Mouse (Mus musculus): ENCODE measurements at regions not wholly inside any gene's neighbourhood (a gene's known extent, or its start where the extent isn't known, plus 50 kb on each side); places are given as distances from the start of the nearest gene placed in this dataset.

- no peak overlapping the region for H3K27ac ChIP-seq (replicated peaks)
- no peaks in the 10 kb centered on the region for H3K36me3 ChIP-seq
- WGBS = 80% methylated on average over 4 of the region's 4 CpGs
- no peaks in the 10 kb centered on the region for H3K9me3 ChIP-seq
- no peak overlapping the region for H3K9ac ChIP-seq (replicated peaks)
- no peaks in the 10 kb centered on the region for H3K27me3 ChIP-seq
- ATAC-seq (replicated peaks) = no peak
- H3K4me2 ChIP-seq (replicated peaks) = no peak overlapping the region
- no peak overlapping the region for H3K4me3 ChIP-seq
- no peaks in the 10 kb centered on the region for H3K4me1 ChIP-seq
Observed at GRCm38 (mm10) chr5:41563441-41563840, 144.5 kb downstream of the Rab28 start.

DNA sequence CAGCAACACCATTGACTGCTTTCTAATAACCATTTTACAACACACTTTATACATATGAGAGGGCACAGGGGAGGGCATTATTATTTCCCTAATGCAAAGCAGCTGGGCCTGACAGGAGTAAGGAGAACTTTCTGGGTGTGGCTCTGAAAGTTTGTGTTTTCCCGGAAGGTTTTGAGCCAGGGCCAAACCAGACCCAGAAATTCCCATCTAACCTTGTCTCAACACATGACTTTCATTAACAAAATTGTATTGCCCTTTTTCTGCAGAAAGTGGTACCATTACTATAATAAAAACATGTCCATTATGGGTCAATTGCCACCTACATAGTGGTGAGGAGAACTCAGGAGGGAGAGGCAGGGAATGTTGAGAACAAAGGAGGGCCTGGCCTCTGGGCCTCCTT, 145.7 kb downstream of the Rab28 start:
- no peaks in the 10 kb centered on the region for H3K27me3 ChIP-seq
- no peak overlapping the region for H3K27ac ChIP-seq (replicated peaks)
- H3K4me2 ChIP-seq (replicated peaks) = no peak overlapping the region
- H3K9ac ChIP-seq (replicated peaks) = no peak overlapping the region
- WGBS = 86% methylated on average over 1 of the region's 1 CpGs
- no peaks in the 10 kb centered on the region for H3K4me1 ChIP-seq
- H3K36me3 ChIP-seq = no peaks in the 10 kb centered on the region
- H3K4me3 ChIP-seq = no peak overlapping the region
- ATAC-seq (replicated peaks) = no peak
- H3K9me3 ChIP-seq = no peaks in the 10 kb centered on the region

DNA sequence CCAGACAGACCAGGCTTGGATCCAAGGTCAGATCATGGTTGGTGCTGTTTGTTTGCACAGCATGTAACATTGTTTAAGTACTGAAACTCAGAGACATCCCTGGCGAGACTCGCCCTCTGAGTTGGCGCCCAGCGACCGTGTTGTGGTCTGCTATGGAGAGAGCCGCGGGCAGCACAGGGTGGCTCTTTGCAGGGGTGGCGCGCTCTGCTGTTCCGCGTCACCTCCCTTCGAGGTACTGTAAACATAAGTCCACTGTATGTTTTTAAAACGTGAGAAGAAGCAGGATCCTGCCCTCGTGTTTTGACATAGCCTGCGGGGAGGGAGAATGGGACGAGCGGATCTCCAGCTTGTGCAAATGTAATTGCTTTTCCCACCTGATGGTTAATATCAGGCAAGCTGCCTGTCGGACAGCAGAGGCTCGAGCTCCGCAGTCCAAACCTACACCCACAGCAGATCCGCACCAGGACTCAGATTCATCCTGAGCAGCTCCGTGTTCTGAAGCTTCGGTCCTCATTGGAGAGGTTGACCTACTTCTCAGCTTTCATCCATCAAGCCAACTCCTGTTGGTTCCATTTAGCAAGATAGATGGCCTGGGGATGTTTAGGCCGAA, 151.2 kb downstream of the Rab28 start:
- Histone ChIP-seq H3K27ac (replicated peaks) (no peak overlapping the region), H3K4me3 (0 out of 2 replicates have a peak overlapping the region, but pooled peaks have one; percentile 8), H3K9me3 (no peaks in the 10 kb centered on the region), H3K9ac (replicated peaks) (no peak overlapping the region), H3K4me1 (0 out of 2 replicates have a peak, but pooled peaks cover 6% of the 10 kb centered on the region), H3K4me2 (replicated peaks) (peak overlapping the region; percentile 31; the same call in 1 of the 2 replicates), H3K27me3 (no peaks in the 10 kb centered on the region), H3K36me3 (no peaks in the 10 kb centered on the region)
- ATAC-seq (replicated peaks) = no peak
- WGBS = 52% methylated on average over 24 of the region's 24 CpGs

DNA sequence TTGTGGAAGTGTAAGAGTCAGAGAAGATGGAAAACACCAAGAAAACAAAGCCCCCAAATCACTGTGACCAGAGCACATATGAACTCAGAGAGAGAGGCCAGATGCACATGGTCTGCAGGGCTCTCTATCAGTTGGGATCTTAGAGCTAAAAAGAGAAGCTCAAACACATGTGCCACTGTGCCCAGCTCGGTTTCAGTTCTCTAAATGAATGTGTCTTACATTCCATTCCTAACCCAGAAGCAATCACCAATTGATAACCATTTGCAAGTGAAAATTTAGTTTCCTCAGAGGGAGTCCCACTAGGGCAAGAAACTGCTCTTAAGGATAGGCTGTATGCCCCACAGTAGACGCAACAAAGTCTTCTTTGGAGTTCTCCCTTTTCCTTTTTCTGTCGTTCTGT, 153.6 kb downstream of the Rab28 start:
- H3K4me1 ChIP-seq = 0 out of 2 replicates have a peak, but pooled peaks cover 6% of the 10 kb centered on the region
- no peak overlapping the region for H3K9ac ChIP-seq (replicated peaks)
- H3K36me3 ChIP-seq = no peaks in the 10 kb centered on the region
- no peak overlapping the region for H3K4me3 ChIP-seq
- no peaks in the 10 kb centered on the region for H3K27me3 ChIP-seq
- H3K9me3 ChIP-seq = no peaks in the 10 kb centered on the region
- ATAC-seq (replicated peaks) = no peak
- H3K27ac ChIP-seq (replicated peaks) = no peak overlapping the region
- no peak overlapping the region for H3K4me2 ChIP-seq (replicated peaks)
- WGBS = 82% methylated on average over 3 of the region's 3 CpGs

- Histone ChIP-seq H3K27ac (replicated peaks) (no peak overlapping the region), H3K9ac (replicated peaks) (no peak overlapping the region), H3K27me3 (no peaks in the 10 kb centered on the region), H3K36me3 (no peaks in the 10 kb centered on the region), H3K4me1 (no peaks in the 10 kb centered on the region), H3K9me3 (no peaks in the 10 kb centered on the region), H3K4me3 (no peak overlapping the region), H3K4me2 (replicated peaks) (no peak overlapping the region)
- 86% methylated on average over 2 of the region's 2 CpGs for WGBS
- ATAC-seq (replicated peaks) = no peak
Observed at GRCm38 (mm10) chr5:41550063-41550462, 157.9 kb downstream of the Rab28 start.

GRCm38 (mm10) chr5:41546909-41547308, 161.0 kb downstream of the Rab28 start:
- no peak for ATAC-seq (replicated peaks)
- WGBS = 78% methylated on average over 4 of the region's 4 CpGs
- H3K36me3 ChIP-seq = no peaks in the 10 kb centered on the region
- H3K27me3 ChIP-seq = no peaks in the 10 kb centered on the region
- no peak overlapping the region for H3K4me2 ChIP-seq (replicated peaks)
- no peak overlapping the region for H3K9ac ChIP-seq (replicated peaks)
- no peak overlapping the region for H3K27ac ChIP-seq (replicated peaks)
- no peak overlapping the region for H3K4me3 ChIP-seq
- no peaks in the 10 kb centered on the region for H3K9me3 ChIP-seq
- H3K4me1 ChIP-seq = no peaks in the 10 kb centered on the region

- H3K9ac ChIP-seq (replicated peaks) = no peak overlapping the region
- 7% methylated on average over 1 of the region's 1 CpGs for WGBS
- H3K4me2 ChIP-seq (replicated peaks) = no peak overlapping the region
- H3K36me3 ChIP-seq = no peaks in the 10 kb centered on the region
- H3K4me1 ChIP-seq = no peaks in the 10 kb centered on the region
- H3K4me3 ChIP-seq = no peak overlapping the region
- ATAC-seq (replicated peaks) = no peak
- H3K27me3 ChIP-seq = no peaks in the 10 kb centered on the region
- no peaks in the 10 kb centered on the region for H3K9me3 ChIP-seq
- H3K27ac ChIP-seq (replicated peaks) = no peak overlapping the region
Observed at GRCm38 (mm10) chr5:41540789-41541188, 167.2 kb downstream of the Rab28 start.

GRCm38 (mm10) chr5:41534598-41534997, 173.4 kb downstream of the Rab28 start:
- Histone ChIP-seq H3K27me3 (no peaks in the 10 kb centered on the region), H3K27ac (replicated peaks) (no peak overlapping the region), H3K4me1 (no peaks in the 10 kb centered on the region), H3K4me2 (replicated peaks) (no peak overlapping the region), H3K9me3 (no peaks in the 10 kb centered on the region), H3K36me3 (no peaks in the 10 kb centered on the region), H3K4me3 (no peak overlapping the region), H3K9ac (replicated peaks) (no peak overlapping the region)
- ATAC-seq (replicated peaks) = peak; percentile 72
- WGBS = 53% methylated on average over 2 of the region's 2 CpGs
